Mouse (Mus musculus): ENCODE results near the gene Ppcs.

GRCm38 (mm10) chr4:119403431-119403830 is 18.8 kb downstream of the Ppcs start:
- TF ChIP-seq CTCF (IDR thresholded peaks at IDR 0.05; ENCODE audit: borderline replicate concordance, extremely low read depth, insufficient read depth, insufficient read length), result no peak
- no peak for TF ChIP-seq POLR2A (IDR thresholded peaks at IDR 0.05; ENCODE audit: borderline replicate concordance, extremely low read depth, insufficient read depth, insufficient read length, poor library complexity, severe bottlenecking)

Data from brain, embryonic 14.5 days (tissue).